Mouse (Mus musculus) neural tube, embryonic 15.5 days (tissue): Measurements from ENCODE around the gene Tom1l2. TPM values are rescaled to one million over a fixed set of nuclear protein-coding genes. Genes with fewer than 3 reads are reported as not detected.

Source experiments
- ATAC-seq: fragments of 200-750 bp; cut with Nextera tagmentation; 2 replicates; pipeline ENCODE4 v1.8.0; 2017; ENCODE audit warnings: mild to moderate bottlenecking, moderate TSS enrichment, moderate library complexity; ENCODE audit not compliant: low FRiP score
- H3K27ac ChIP-seq: fragments of 300-500 bp; sonication (generic); replicated peaks from 2 replicates; pipeline ENCODE4 v1.5.1; 2015; ENCODE audit warnings: mild to moderate bottlenecking, inconsistent platforms
- H3K27me3 ChIP-seq: fragments of 300-500 bp; sonication (generic); replicated peaks from 2 replicates; pipeline ENCODE4 v1.6.1; 2015; ENCODE audit warnings: inconsistent platforms
- H3K36me3 ChIP-seq: fragments of 300-500 bp; sonication (generic); 2 replicates; pipeline ENCODE4 v1.6.1; 2015; ENCODE audit warnings: inconsistent platforms
- H3K4me1 ChIP-seq: fragments of 300-500 bp; sonication (generic); 2 replicates; pipeline ENCODE4 v1.6.1; 2015; ENCODE audit warnings: inconsistent platforms
- H3K4me2 ChIP-seq: fragments of 300-500 bp; sonication (generic); 2 replicates; pipeline ENCODE4 v1.6.1; 2015; ENCODE audit warnings: inconsistent platforms, mild to moderate bottlenecking, moderate library complexity
- H3K4me3 ChIP-seq: fragments of 300-500 bp; sonication (generic); replicated peaks from 2 replicates; pipeline ENCODE4 v1.5.1; 2015; ENCODE audit warnings: mild to moderate bottlenecking, inconsistent platforms
- H3K9ac ChIP-seq: fragments of 300-500 bp; sonication (generic); replicated peaks from 2 replicates; pipeline ENCODE4 v1.6.1; 2015; ENCODE audit warnings: mild to moderate bottlenecking, inconsistent platforms
- H3K9me3 ChIP-seq: fragments of 300-500 bp; sonication (generic); replicated peaks from 2 replicates; pipeline ENCODE4 v1.6.1; 2016; ENCODE audit warnings: inconsistent platforms
- WGBS: fragments of 180-500 bp; shearing (Covaris S2); methylation state at CpG from one replicate; pipeline ENCODE4 v1.1.7; 2015; ENCODE audit warnings: mixed read lengths; 5-methylcytosine and 5-hydroxymethylcytosine counted together
- polyA plus RNA-seq: library from polyadenylated mRNA; unstranded; fragments of >200 nt; fragmentation: Nextera tagmentation; extraction: Ambion mirVana; gene quantifications from 2 replicates; pipeline ENCODE4 v1.2.1, GENCODE M21; 2015

Gene Tom1l2
- polyA plus RNA-seq, 1 experiment from 2014 or later = 68.9 TPM

GRCm38 (mm10) chr11:60279483-60279882 lies 73.2 kb downstream of the Tom1l2 start:
- no peak overlapping the region for H3K4me3 ChIP-seq
- H3K9me3 ChIP-seq = no peaks in the 10 kb centered on the region
- ATAC-seq = no peak
- no peak overlapping the region for H3K27ac ChIP-seq
- H3K9ac ChIP-seq = no peak overlapping the region
- no peak overlapping the region for H3K4me2 ChIP-seq
- 0 out of 2 replicates have a peak, but pooled peaks cover 3% of the 10 kb centered on the region for H3K36me3 ChIP-seq
- H3K4me1 ChIP-seq = peaks cover 30% of the 10 kb centered on the region
- 85% methylated on average over 5 of the region's 5 CpGs for WGBS
- no peaks in the 10 kb centered on the region for H3K27me3 ChIP-seq

GRCm38 (mm10) chr11:60277771-60278170 lies 74.9 kb downstream of the Tom1l2 start:
- Histone ChIP-seq H3K4me1 (peaks cover 43% of the 10 kb centered on the region), H3K27me3 (no peaks in the 10 kb centered on the region), H3K36me3 (0 out of 2 replicates have a peak, but pooled peaks cover 8% of the 10 kb centered on the region), H3K4me2 (no peak overlapping the region), H3K27ac (peak overlapping the region; percentile 66), H3K9ac (no peak overlapping the region), H3K9me3 (no peaks in the 10 kb centered on the region), H3K4me3 (no peak overlapping the region)
- no peak for ATAC-seq
- WGBS = 20% methylated on average over 5 of the region's 5 CpGs

- 52% methylated on average over 8 of the region's 8 CpGs for WGBS
These were observed 75.5 kb downstream of the Tom1l2 start for GRCm38 (mm10) chr11:60277164-60277740.

GRCm38 (mm10) chr11:60276408-60277093 lies 76.2 kb downstream of the Tom1l2 start:
- H3K27ac ChIP-seq = peak overlapping the region; percentile 66

More at GRCm38 (mm10) chr11:60277164-60277740, 75.5 kb downstream of the Tom1l2 start:
- no peaks in the 10 kb centered on the region for H3K27me3 ChIP-seq
- H3K4me1 ChIP-seq = peaks cover 43% of the 10 kb centered on the region
- ATAC-seq = no peak
- H3K9ac ChIP-seq = 0 out of 2 replicates have a peak overlapping the region, but pooled peaks have one; percentile 24
- peak overlapping the region; percentile 66 for H3K27ac ChIP-seq
- 0 out of 2 replicates have a peak, but pooled peaks cover 8% of the 10 kb centered on the region for H3K36me3 ChIP-seq
- no peaks in the 10 kb centered on the region for H3K9me3 ChIP-seq
- H3K4me3 ChIP-seq = no peak overlapping the region
- H3K4me2 ChIP-seq = no peak overlapping the region

GRCm38 (mm10) chr11:60273273-60273805 lies 79.4 kb downstream of the Tom1l2 start:
- peaks cover 22% of the 10 kb centered on the region for H3K4me1 ChIP-seq
- WGBS = 66% methylated on average over 5 of the region's 5 CpGs
- peak overlapping the region; percentile 73 for H3K27ac ChIP-seq
- no peak overlapping the region for H3K4me3 ChIP-seq
- H3K27me3 ChIP-seq = no peaks in the 10 kb centered on the region
- no peaks in the 10 kb centered on the region for H3K9me3 ChIP-seq
- no peak overlapping the region for H3K9ac ChIP-seq
- no peak for ATAC-seq
- H3K36me3 ChIP-seq = peaks cover 26% of the 10 kb centered on the region; the same call in 1 of the 2 replicates
- no peak overlapping the region for H3K4me2 ChIP-seq

More at GRCm38 (mm10) chr11:60276408-60277093, 76.2 kb downstream of the Tom1l2 start:
- Histone ChIP-seq H3K4me2 (no peak overlapping the region), H3K36me3 (0 out of 2 replicates have a peak, but pooled peaks cover 8% of the 10 kb centered on the region), H3K9me3 (no peaks in the 10 kb centered on the region), H3K27me3 (no peaks in the 10 kb centered on the region), H3K4me3 (no peak overlapping the region), H3K4me1 (peaks cover 43% of the 10 kb centered on the region), H3K9ac (no peak overlapping the region)
- WGBS = 82% methylated on average over 6 of the region's 6 CpGs
- ATAC-seq = no peak

GRCm38 (mm10) chr11:60268563-60268962 lies 84.1 kb downstream of the Tom1l2 start:
- 43% methylated on average over 3 of the region's 3 CpGs for WGBS
- no peaks in the 10 kb centered on the region for H3K27me3 ChIP-seq
- H3K4me1 ChIP-seq = peaks cover 24% of the 10 kb centered on the region
- H3K9ac ChIP-seq = no peak overlapping the region
- no peak overlapping the region for H3K4me3 ChIP-seq
- peaks cover 23% of the 10 kb centered on the region; the same call in 1 of the 2 replicates for H3K36me3 ChIP-seq
- no peak overlapping the region for H3K27ac ChIP-seq
- H3K9me3 ChIP-seq = no peaks in the 10 kb centered on the region
- no peak overlapping the region for H3K4me2 ChIP-seq
- ATAC-seq = no peak

GRCm38 (mm10) chr11:60265271-60265985 lies 87.3 kb downstream of the Tom1l2 start:
- Histone ChIP-seq H3K27me3 (no peaks in the 10 kb centered on the region), H3K9ac (no peak overlapping the region), H3K36me3 (peaks cover 13% of the 10 kb centered on the region; the same call in 1 of the 2 replicates), H3K9me3 (no peaks in the 10 kb centered on the region), H3K4me3 (no peak overlapping the region), H3K27ac (no peak overlapping the region), H3K4me1 (peaks cover 23% of the 10 kb centered on the region; the same call in 1 of the 2 replicates), H3K4me2 (no peak overlapping the region)
- no peak for ATAC-seq
- WGBS = 89% methylated on average over 4 of the region's 4 CpGs

- H3K9ac ChIP-seq = no peak overlapping the region
- ATAC-seq = no peak
- peaks cover 6% of the 10 kb centered on the region; the same call in 1 of the 2 replicates for H3K36me3 ChIP-seq
- no peaks in the 10 kb centered on the region for H3K9me3 ChIP-seq
- H3K4me2 ChIP-seq = no peak overlapping the region
- H3K27me3 ChIP-seq = no peaks in the 10 kb centered on the region
- no peak overlapping the region for H3K4me3 ChIP-seq
- no peak overlapping the region for H3K27ac ChIP-seq
- peaks cover 23% of the 10 kb centered on the region; the same call in 1 of the 2 replicates for H3K4me1 ChIP-seq
- WGBS = 83% methylated on average over 1 of the region's 1 CpGs
These were observed 88.1 kb downstream of the Tom1l2 start for GRCm38 (mm10) chr11:60264651-60265050.

GRCm38 (mm10) chr11:60262396-60262795 lies 90.3 kb downstream of the Tom1l2 start:
- H3K36me3 ChIP-seq = peaks cover 6% of the 10 kb centered on the region; the same call in 1 of the 2 replicates
- no peak overlapping the region for H3K4me3 ChIP-seq
- H3K27me3 ChIP-seq = no peaks in the 10 kb centered on the region
- no peak overlapping the region for H3K4me2 ChIP-seq
- 59% methylated on average over 4 of the region's 4 CpGs for WGBS
- no peak overlapping the region for H3K27ac ChIP-seq
- peaks cover 23% of the 10 kb centered on the region; the same call in 1 of the 2 replicates for H3K4me1 ChIP-seq
- ATAC-seq = no peak
- H3K9me3 ChIP-seq = no peaks in the 10 kb centered on the region
- H3K9ac ChIP-seq = no peak overlapping the region

- H3K27me3 ChIP-seq = no peaks in the 10 kb centered on the region
- H3K4me2 ChIP-seq = no peak overlapping the region
- no peak overlapping the region for H3K27ac ChIP-seq
- peaks cover 7% of the 10 kb centered on the region; the same call in 1 of the 2 replicates for H3K36me3 ChIP-seq
- 89% methylated on average over 3 of the region's 3 CpGs for WGBS
- no peak for ATAC-seq
- peaks cover 35% of the 10 kb centered on the region for H3K4me1 ChIP-seq
- no peak overlapping the region for H3K4me3 ChIP-seq
- H3K9ac ChIP-seq = no peak overlapping the region
- H3K9me3 ChIP-seq = no peaks in the 10 kb centered on the region
These were observed 92.0 kb downstream of the Tom1l2 start for GRCm38 (mm10) chr11:60260743-60261142.

GRCm38 (mm10) chr11:60257696-60258095 lies 95.0 kb downstream of the Tom1l2 start:
- H3K27ac ChIP-seq = no peak overlapping the region
- no peaks in the 10 kb centered on the region for H3K27me3 ChIP-seq
- H3K4me2 ChIP-seq = no peak overlapping the region
- no peak for ATAC-seq
- 72% methylated on average over 2 of the region's 2 CpGs for WGBS
- H3K4me1 ChIP-seq = peaks cover 22% of the 10 kb centered on the region
- no peak overlapping the region for H3K4me3 ChIP-seq
- no peaks in the 10 kb centered on the region for H3K9me3 ChIP-seq
- H3K36me3 ChIP-seq = peaks cover 15% of the 10 kb centered on the region; the same call in 1 of the 2 replicates
- no peak overlapping the region for H3K9ac ChIP-seq
